Comparison of ENCODE assay signal across 10 mouse cellular contexts in genomic region chr8:98752367-98752766, GRCm38 (mm10).
DNase-seq lines count a peak whose midpoint lies in the region; ATAC-seq lines count a peak whose summit lies in the region.
"Had no signal": no experiment of that assay in that cellular context is flagged by ENCODE, and none has a peak within 500 bp of the region (broad histone marks: within the 10 kb centered on the region; RNA-seq: fewer than 3 reads in every experiment).

No protein-coding gene starts in this region.

- H3K27me3 ChIP-seq in hindbrain, embryonic 10.5 days (ENCODE audit: insufficient read depth, poor library complexity, severe bottlenecking) = no peaks in the 10 kb centered on the region
- H3K27me3 ChIP-seq: heart, embryonic 12.5 days; megakaryocyte, embryonic 14.5 days had no signal

- H3K4me1 ChIP-seq in hindbrain, embryonic 10.5 days (replicated peaks) = peaks cover 12% of the 10 kb centered on the region
- H3K4me1 ChIP-seq: heart, embryonic 12.5 days; megakaryocyte, embryonic 14.5 days had no signal

- no peak overlapping the region for H3K27ac ChIP-seq in hindbrain, embryonic 10.5 days

- no peak for ATAC-seq in erythroblast, adult 5-6 weeks (replicated peaks; ENCODE audit: low FRiP score, poor library complexity, severe bottlenecking)

- no peaks in the 10 kb centered on the region for H3K36me3 ChIP-seq in hindbrain, embryonic 10.5 days
- H3K36me3 ChIP-seq: heart, embryonic 12.5 days had no signal

- H3K9me3 ChIP-seq in hindbrain, embryonic 10.5 days = no peaks in the 10 kb centered on the region
- H3K9me3 ChIP-seq: heart, embryonic 12.5 days had no signal

- 12% methylated on average over 6 of the region's 6 CpGs for WGBS in hindbrain, embryonic 10.5 days

- DNase-seq in kidney, adult 11 months = peak; percentile 2
- no peak for DNase-seq in kidney, postnatal 10 days
- peak; percentile 61 for DNase-seq in hindbrain, embryonic 10.5 days (ENCODE audit: low spot score)
- peak; percentile 1 for DNase-seq in kidney, postnatal 14 days
- peak; percentile 4 for DNase-seq in retina, postnatal 7 days (ENCODE audit: low read depth, low spot score)
- no peak for DNase-seq in adipocyte (ENCODE audit: low spot score)
- DNase-seq in adrenal gland, adult (ENCODE audit: inconsistent age in 2 of 2, low spot score in 1 of 2) = no peak

- no peak overlapping the region for H3K4me3 ChIP-seq in hindbrain, embryonic 10.5 days
- H3K4me3 ChIP-seq: heart, embryonic 12.5 days; megakaryocyte, embryonic 14.5 days had no signal

Comparison
In these comparisons a context has a peak if more than half of its experiments do, and no peak if none do; other contexts are left out.
1. DNase-seq: peak in kidney, adult 11 months (single experiment), hindbrain, embryonic 10.5 days (single experiment), kidney, postnatal 14 days (single experiment) and retina, postnatal 7 days (single experiment); none in kidney, postnatal 10 days (single experiment), adipocyte (single experiment) and adrenal gland, adult (0 of 2).